Mouse (Mus musculus): ENCODE measurements around the gene Tgfbr3.

GRCm38 (mm10) chr5:107125131-107125530, 164.3 kb downstream of the Tgfbr3 start:
- no peak for TF ChIP-seq CTCF (conservative IDR thresholded peaks at IDR 0.05; ENCODE audit: insufficient read depth, insufficient read length, low read depth, low read length)
- TF ChIP-seq POLR2A (IDR thresholded peaks at IDR 0.05; ENCODE audit: low read depth, low read length) = no peak

All from kidney, adult 2 months (tissue).